Mouse (Mus musculus): ENCODE data around the gene Adm2. TPM values are rescaled to one million over a fixed set of nuclear protein-coding genes. Genes with fewer than 3 reads are reported as not detected.
A peak's percentile ranks its signal among the peaks of the same experiment; 100 is the strongest.

Adm2 gene
- 0.44 and 0.47 TPM in 2 replicates for polyA plus RNA-seq (2015; fragmentation: Nextera tagmentation; extraction: Ambion mirVana)

GRCm38 (mm10) chr15:89322670-89323522, at the start of gene Adm2:
Gene Adm2, plus strand, starts transcription at chr15:89322720.
- H3K9ac ChIP-seq (ENCODE audit: low read length) = peak within 1 kb of the TSS; percentile 47
- DNase-seq (ENCODE audit: low spot score) = no peak

GRCm38 (mm10) chr15:89275497-89275896, 47.0 kb upstream of the Adm2 start:
- TF ChIP-seq CTCF (IDR thresholded peaks at IDR 0.05; ENCODE audit: low read depth) (no peak), EP300 (optimal IDR thresholded peaks at IDR 0.05) (no peak)
- no peak for ATAC-seq (ENCODE audit: low FRiP score, low TSS enrichment)
- Histone ChIP-seq H3K4me2 (replicated peaks; ENCODE audit: low read depth) (no peak overlapping the region), H3K4me1 (replicated peaks; ENCODE audit: control insufficient read depth, insufficient read depth) (no peaks in the 10 kb centered on the region), H3K9me3 (ENCODE audit: control insufficient read depth, low read length) (no peaks in the 10 kb centered on the region), H3K4me3 (ENCODE audit: low read depth, low read length) (no peak overlapping the region), H3K27ac (replicated peaks) (no peak overlapping the region), H3K27me3 (ENCODE audit: control insufficient read depth, insufficient read depth, low read length) (no peaks in the 10 kb centered on the region), H3K9ac (ENCODE audit: low read length) (no peak overlapping the region), H3K36me3 (ENCODE audit: control insufficient read depth, insufficient read depth, low read length) (peaks cover 20% of the 10 kb centered on the region)
- no peak for DNase-seq (ENCODE audit: low spot score)
- 80% methylated on average over 3 of the region's 3 CpGs for WGBS

More at GRCm38 (mm10) chr15:89322670-89323522, at the start of gene Adm2:
- Histone ChIP-seq H3K27ac (replicated peaks) (no peak within 1 kb of the TSS), H3K4me2 (replicated peaks; ENCODE audit: low read depth) (peak within 1 kb of the TSS; percentile 45), H3K9me3 (ENCODE audit: control insufficient read depth, low read length) (no peaks in the 10 kb centered on the region), H3K4me1 (replicated peaks; ENCODE audit: control insufficient read depth, insufficient read depth) (no peaks in the 10 kb centered on the region), H3K36me3 (ENCODE audit: control insufficient read depth, insufficient read depth, low read length) (no peaks in the 10 kb centered on the region), H3K27me3 (ENCODE audit: control insufficient read depth, insufficient read depth, low read length) (no peaks in the 10 kb centered on the region), H3K4me3 (ENCODE audit: low read depth, low read length) (peak within 1 kb of the TSS; percentile 19; the same call in 1 of the 2 replicates)
- no peak for ATAC-seq (ENCODE audit: low FRiP score, low TSS enrichment)
- 9% methylated on average over 26 of the region's 26 CpGs for WGBS
- TF ChIP-seq CTCF (IDR thresholded peaks at IDR 0.05; ENCODE audit: low read depth) (no peak), EP300 (optimal IDR thresholded peaks at IDR 0.05) (no peak)

GRCm38 (mm10) chr15:89277366-89277765, 45.2 kb upstream of the Adm2 start:
- WGBS = 96% methylated on average over 4 of the region's 4 CpGs
- no peak overlapping the region for H3K27ac ChIP-seq (replicated peaks)
- DNase-seq (ENCODE audit: low spot score) = no peak
- TF ChIP-seq CTCF (IDR thresholded peaks at IDR 0.05; ENCODE audit: low read depth) = no peak
- no peak for TF ChIP-seq EP300 (optimal IDR thresholded peaks at IDR 0.05)
- no peaks in the 10 kb centered on the region for H3K4me1 ChIP-seq (replicated peaks; ENCODE audit: control insufficient read depth, insufficient read depth)
- H3K9ac ChIP-seq (ENCODE audit: low read length) = no peak overlapping the region
- H3K4me2 ChIP-seq (replicated peaks; ENCODE audit: low read depth) = no peak overlapping the region
- H3K27me3 ChIP-seq (ENCODE audit: control insufficient read depth, insufficient read depth, low read length) = no peaks in the 10 kb centered on the region
- ATAC-seq (ENCODE audit: low FRiP score, low TSS enrichment) = no peak; the same call in 1 of the 2 replicates
- no peaks in the 10 kb centered on the region for H3K9me3 ChIP-seq (ENCODE audit: control insufficient read depth, low read length)
- H3K36me3 ChIP-seq (ENCODE audit: control insufficient read depth, insufficient read depth, low read length) = peaks cover 25% of the 10 kb centered on the region
- H3K4me3 ChIP-seq (ENCODE audit: low read depth, low read length) = no peak overlapping the region

GRCm38 (mm10) chr15:89282546-89282945, 40.0 kb upstream of the Adm2 start:
- Histone ChIP-seq H3K4me2 (replicated peaks; ENCODE audit: low read depth) (no peak overlapping the region), H3K27me3 (ENCODE audit: control insufficient read depth, insufficient read depth, low read length) (no peaks in the 10 kb centered on the region), H3K36me3 (ENCODE audit: control insufficient read depth, insufficient read depth, low read length) (peaks cover 17% of the 10 kb centered on the region), H3K27ac (replicated peaks) (no peak overlapping the region), H3K4me1 (replicated peaks; ENCODE audit: control insufficient read depth, insufficient read depth) (no peaks in the 10 kb centered on the region), H3K9me3 (ENCODE audit: control insufficient read depth, low read length) (no peaks in the 10 kb centered on the region), H3K9ac (ENCODE audit: low read length) (no peak overlapping the region), H3K4me3 (ENCODE audit: low read depth, low read length) (no peak overlapping the region)
- no peak for DNase-seq (ENCODE audit: low spot score)
- 81% methylated on average over 6 of the region's 6 CpGs for WGBS
- TF ChIP-seq EP300 (optimal IDR thresholded peaks at IDR 0.05) (no peak), CTCF (IDR thresholded peaks at IDR 0.05; ENCODE audit: low read depth) (no peak)
- no peak for ATAC-seq (ENCODE audit: low FRiP score, low TSS enrichment)

- TF ChIP-seq EP300 (optimal IDR thresholded peaks at IDR 0.05) (no peak), CTCF (IDR thresholded peaks at IDR 0.05; ENCODE audit: low read depth) (no peak)
- H3K27ac ChIP-seq (replicated peaks) = no peak overlapping the region
- no peak overlapping the region for H3K9ac ChIP-seq (ENCODE audit: low read length)
- WGBS = 75% methylated on average over 2 of the region's 2 CpGs
- DNase-seq (ENCODE audit: low spot score) (no peak), ATAC-seq (ENCODE audit: low FRiP score, low TSS enrichment) (no peak)
- no peaks in the 10 kb centered on the region for H3K9me3 ChIP-seq (ENCODE audit: control insufficient read depth, low read length)
- H3K36me3 ChIP-seq (ENCODE audit: control insufficient read depth, insufficient read depth, low read length) = peaks cover 20% of the 10 kb centered on the region
- no peaks in the 10 kb centered on the region for H3K4me1 ChIP-seq (replicated peaks; ENCODE audit: control insufficient read depth, insufficient read depth)
- no peaks in the 10 kb centered on the region for H3K27me3 ChIP-seq (ENCODE audit: control insufficient read depth, insufficient read depth, low read length)
- H3K4me2 ChIP-seq (replicated peaks; ENCODE audit: low read depth) = no peak overlapping the region
- no peak overlapping the region for H3K4me3 ChIP-seq (ENCODE audit: low read depth, low read length)
Measured at GRCm38 (mm10) chr15:89284094-89284493, 38.4 kb upstream of the Adm2 start.

- Histone ChIP-seq H3K4me1 (replicated peaks; ENCODE audit: control insufficient read depth, insufficient read depth) (no peaks in the 10 kb centered on the region), H3K9me3 (ENCODE audit: control insufficient read depth, low read length) (no peaks in the 10 kb centered on the region), H3K27ac (replicated peaks) (no peak overlapping the region), H3K4me3 (ENCODE audit: low read depth, low read length) (no peak overlapping the region), H3K36me3 (ENCODE audit: control insufficient read depth, insufficient read depth, low read length) (peaks cover 28% of the 10 kb centered on the region), H3K4me2 (replicated peaks; ENCODE audit: low read depth) (no peak overlapping the region), H3K27me3 (ENCODE audit: control insufficient read depth, insufficient read depth, low read length) (no peaks in the 10 kb centered on the region), H3K9ac (ENCODE audit: low read length) (no peak overlapping the region)
- ATAC-seq (ENCODE audit: low FRiP score, low TSS enrichment) (no peak), DNase-seq (ENCODE audit: low spot score) (no peak)
- TF ChIP-seq EP300 (optimal IDR thresholded peaks at IDR 0.05) = no peak
- TF ChIP-seq CTCF (IDR thresholded peaks at IDR 0.05; ENCODE audit: low read depth) = no peak
Measured at GRCm38 (mm10) chr15:89285004-89285403, 37.5 kb upstream of the Adm2 start.

Measured in stomach, postnatal 0 days (tissue).